Mouse (Mus musculus) heart, embryonic 14.5 days (tissue): Measurements from ENCODE around the gene Errfi1. TPM values are rescaled to one million over a fixed set of nuclear protein-coding genes. Genes with fewer than 3 reads are reported as not detected.

Source experiments
- ATAC-seq: fragments of 200-750 bp; cut with Nextera tagmentation; 2 replicates; pipeline ENCODE4 v1.8.0; 2017; ENCODE audit warnings: low read depth, moderate TSS enrichment; ENCODE audit not compliant: insufficient number of reproducible peaks, insufficient read depth, low FRiP score
- H3K27ac ChIP-seq, 2 experiments: fragments of 200-500 bp in 1 of 2; fragments of 300-500 bp in 1 of 2; sonication (generic) in 1 of 2; replicated peaks in 1 of 2; 2 replicates each; pipeline ENCODE4 v1.5.1; 2012 to 2014; ENCODE audit warnings: low read depth in 2 of 2, low read length in 2 of 2, control low read depth in 1 of 2, mild to moderate bottlenecking in 1 of 2, mixed read lengths in 1 of 2; ENCODE audit not compliant: control insufficient read depth in 1 of 2, insufficient read depth in 1 of 2
- H3K27me3 ChIP-seq: fragments of 300-500 bp; sonication (generic); 2 replicates; pipeline ENCODE4 v1.6.1; 2014; ENCODE audit warnings: mild to moderate bottlenecking, low read length, control low read depth; ENCODE audit not compliant: control insufficient read depth, insufficient read depth
- H3K36me3 ChIP-seq: fragments of 300-500 bp; sonication (generic); 2 replicates; pipeline ENCODE4 v1.6.1; 2014; ENCODE audit warnings: mild to moderate bottlenecking, control low read depth, low read length, mixed read lengths; ENCODE audit not compliant: control insufficient read depth, insufficient read depth
- H3K4me1 ChIP-seq, 2 experiments: fragments of 200-500 bp in 1 of 2; fragments of 300-500 bp in 1 of 2; sonication (generic) in 1 of 2; 2 replicates each; pipeline ENCODE4 v1.6.1; 2012 to 2014; ENCODE audit warnings: low read length in 2 of 2, control low read depth in 1 of 2, mixed read lengths in 1 of 2; ENCODE audit not compliant: control insufficient read depth in 2 of 2, insufficient read depth in 2 of 2
- H3K4me2 ChIP-seq: fragments of 300-500 bp; sonication (generic); 2 replicates; pipeline ENCODE4 v1.6.1; 2014; ENCODE audit warnings: mild to moderate bottlenecking, low read length
- H3K4me3 ChIP-seq, 2 experiments: fragments of 200-500 bp in 1 of 2; fragments of 300-500 bp in 1 of 2; sonication (generic) in 1 of 2; 2 replicates each; pipeline ENCODE4 v1.5.1; 2012 to 2014; ENCODE audit warnings: low read length in 2 of 2, mild to moderate bottlenecking in 2 of 2, control low read depth in 1 of 2, low read depth in 1 of 2, moderate library complexity in 1 of 2; ENCODE audit not compliant: control insufficient read depth in 1 of 2, insufficient read depth in 1 of 2
- H3K9ac ChIP-seq: fragments of 300-500 bp; sonication (generic); 2 replicates; pipeline ENCODE4 v1.6.1; 2014; ENCODE audit warnings: mild to moderate bottlenecking, low read length
- H3K9me3 ChIP-seq: fragments of 300-500 bp; sonication (generic); 2 replicates; pipeline ENCODE4 v1.6.1; 2016; ENCODE audit warnings: low read length, control low read depth; ENCODE audit not compliant: control insufficient read depth
- WGBS: fragments of 180-500 bp; shearing (Covaris S2); extraction: QIAGEN DNeasy Blood & Tissue Kit; methylation state at CpG from one replicate; pipeline ENCODE4 v1.1.7; 2014; 5-methylcytosine and 5-hydroxymethylcytosine counted together
- polyA plus RNA-seq: library from polyadenylated mRNA; unstranded; fragments of >200 nt; fragmentation: Nextera tagmentation; extraction: Ambion mirVana; gene quantifications from 2 replicates; pipeline ENCODE4 v1.2.1, GENCODE M21; 2014

Errfi1 gene
- polyA plus RNA-seq, 1 experiment from 2014 or later = 9.4 TPM

GRCm38 (mm10) chr4:150894718-150895501, 41.2 kb downstream of the Errfi1 start:
- H3K36me3 ChIP-seq = peaks cover 36% of the 10 kb centered on the region
- no peaks in the 10 kb centered on the region for H3K9me3 ChIP-seq
- WGBS = 64% methylated on average over 8 of the region's 8 CpGs
- ATAC-seq = no peak
- H3K4me1 ChIP-seq = no peaks in the 10 kb centered on the region
- no peak overlapping the region for H3K4me2 ChIP-seq
- H3K27me3 ChIP-seq = no peaks in the 10 kb centered on the region
- H3K9ac ChIP-seq = no peak overlapping the region
- no peak overlapping the region for H3K4me3 ChIP-seq
- H3K27ac ChIP-seq = no peak overlapping the region

- no peak for ATAC-seq
- H3K4me1 ChIP-seq = no peaks in the 10 kb centered on the region
- H3K9me3 ChIP-seq = no peaks in the 10 kb centered on the region
- WGBS = 93% methylated on average over 26 of the region's 26 CpGs
- H3K4me2 ChIP-seq = no peak overlapping the region
- no peak overlapping the region for H3K27ac ChIP-seq
- H3K4me3 ChIP-seq = no peak overlapping the region
- no peaks in the 10 kb centered on the region for H3K27me3 ChIP-seq
- no peak overlapping the region for H3K9ac ChIP-seq
- H3K36me3 ChIP-seq = peaks cover 53% of the 10 kb centered on the region
Measured at GRCm38 (mm10) chr4:150896896-150897624, 43.3 kb downstream of the Errfi1 start.

- Histone ChIP-seq H3K9ac (no peak overlapping the region), H3K27ac (no peak overlapping the region), H3K27me3 (no peaks in the 10 kb centered on the region), H3K36me3 (peaks cover 71% of the 10 kb centered on the region), H3K9me3 (no peaks in the 10 kb centered on the region), H3K4me2 (no peak overlapping the region), H3K4me3 (no peak overlapping the region), H3K4me1 (0 out of 4 replicates have a peak, but pooled peaks cover 0 to 2% of the 10 kb centered on the region in 2 experiments)
- ATAC-seq = no peak
- 55% methylated on average over 13 of the region's 13 CpGs for WGBS
Measured at GRCm38 (mm10) chr4:150898716-150899365, 45.1 kb downstream of the Errfi1 start.

- Histone ChIP-seq H3K9me3 (no peaks in the 10 kb centered on the region), H3K36me3 (peaks cover 83% of the 10 kb centered on the region), H3K4me2 (no peak overlapping the region), H3K9ac (no peak overlapping the region), H3K27me3 (no peaks in the 10 kb centered on the region), H3K4me1 (0 out of 4 replicates have a peak, but pooled peaks cover 0 to 2% of the 10 kb centered on the region in 2 experiments), H3K4me3 (no peak overlapping the region), H3K27ac (no peak overlapping the region)
- 90% methylated on average over 13 of the region's 13 CpGs for WGBS
- no peak for ATAC-seq
Measured at GRCm38 (mm10) chr4:150900486-150900885, 46.8 kb downstream of the Errfi1 start.

GRCm38 (mm10) chr4:150901651-150902050, 47.9 kb downstream of the Errfi1 start:
- peak overlapping the region in 1 of 2 experiments; percentile 7; a peak in 1 of 4 replicates for H3K27ac ChIP-seq
- H3K4me3 ChIP-seq = no peak overlapping the region
- no peak for ATAC-seq
- 0 out of 4 replicates have a peak, but pooled peaks cover 0 to 2% of the 10 kb centered on the region in 2 experiments for H3K4me1 ChIP-seq
- peaks cover 83% of the 10 kb centered on the region for H3K36me3 ChIP-seq
- 45% methylated on average over 9 of the region's 9 CpGs for WGBS
- no peak overlapping the region for H3K4me2 ChIP-seq
- H3K27me3 ChIP-seq = no peaks in the 10 kb centered on the region
- no peak overlapping the region for H3K9ac ChIP-seq
- H3K9me3 ChIP-seq = no peaks in the 10 kb centered on the region

- Histone ChIP-seq H3K27ac (peak overlapping the region in 1 of 2 experiments; percentile 37; a peak in 1 of 4 replicates), H3K4me3 (no peak overlapping the region), H3K9ac (no peak overlapping the region), H3K4me2 (no peak overlapping the region), H3K36me3 (peaks cover 83% of the 10 kb centered on the region), H3K9me3 (no peaks in the 10 kb centered on the region), H3K27me3 (no peaks in the 10 kb centered on the region), H3K4me1 (0 out of 4 replicates have a peak, but pooled peaks cover 0 to 2% of the 10 kb centered on the region in 2 experiments)
- no peak for ATAC-seq
- 67% methylated on average over 12 of the region's 12 CpGs for WGBS
Measured at GRCm38 (mm10) chr4:150902062-150902461, 48.3 kb downstream of the Errfi1 start.

GRCm38 (mm10) chr4:150903091-150903742, 49.5 kb downstream of the Errfi1 start:
- 95% methylated on average over 14 of the region's 14 CpGs for WGBS
- Histone ChIP-seq H3K27me3 (no peaks in the 10 kb centered on the region), H3K36me3 (peaks cover 83% of the 10 kb centered on the region), H3K27ac (no peak overlapping the region), H3K4me2 (no peak overlapping the region), H3K4me1 (0 out of 4 replicates have a peak, but pooled peaks cover 0 to 2% of the 10 kb centered on the region in 2 experiments), H3K9ac (no peak overlapping the region), H3K4me3 (no peak overlapping the region), H3K9me3 (no peaks in the 10 kb centered on the region)
- no peak for ATAC-seq
